Mouse (Mus musculus) embryonic fibroblast, embryonic 13.5 days (primary cell): ENCODE data around the gene Cryba2.

Experiments used
- CTCF ChIP-seq: IDR thresholded peaks from 2 replicates; pipeline ENCODE4 v1.5.1; 2011; ENCODE audit warnings: mild to moderate bottlenecking, control low read depth, low read length, moderate library complexity, borderline replicate concordance; ENCODE audit not compliant: insufficient read depth
- POLR2A ChIP-seq: IDR thresholded peaks from 2 replicates; pipeline ENCODE4 v1.6.1; 2011; ENCODE audit warnings: low read depth, mild to moderate bottlenecking, control low read depth, low read length, moderate library complexity

GRCm38 (mm10) chr1:74897976-74898375, 5.0 kb upstream of the Cryba2 start:
- TF ChIP-seq CTCF = no peak
- TF ChIP-seq POLR2A = no peak
